Mouse (Mus musculus): ENCODE data around the gene Nr5a2.

Nr5a2 gene

DNA sequence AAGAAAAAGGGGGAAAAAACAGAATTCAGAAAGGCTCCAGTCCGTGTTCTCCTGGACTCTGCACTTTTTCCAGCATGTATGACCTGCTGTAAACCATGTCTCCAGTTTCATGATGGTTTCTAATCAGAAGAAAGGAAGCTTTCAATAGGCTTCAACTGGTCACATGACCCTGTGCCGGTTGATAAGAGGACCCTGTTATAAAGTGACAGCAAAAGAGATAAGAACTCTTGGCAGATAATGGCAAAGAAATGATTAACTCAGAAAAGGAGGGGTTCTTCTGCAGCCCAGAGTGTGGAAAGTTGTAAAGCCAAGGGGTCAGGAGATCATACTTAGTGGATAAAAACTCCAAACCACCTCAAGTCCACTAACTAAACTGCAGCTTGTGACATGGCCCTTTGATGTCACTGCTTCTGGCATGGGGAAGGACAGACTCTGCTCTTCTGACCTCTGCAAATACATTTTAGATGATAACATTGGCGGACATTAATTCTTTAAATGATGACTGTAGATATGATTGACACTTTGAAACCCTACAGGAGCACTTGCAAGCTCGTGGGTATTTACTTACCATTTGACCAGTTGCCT, at the start of gene Nr5a2:
Nr5a2 (minus strand) TSS at position 21 of the 585 bp plus-strand sequence.
- DNase-seq (ENCODE audit: low read depth, low spot score), result no peak

GRCm38 (mm10) chr1:137008726-137009239, 48.5 kb upstream of the Nr5a2 start:
- DNase-seq (ENCODE audit: low read depth, low spot score), result no peak

GRCm38 (mm10) chr1:137003816-137004215, 43.6 kb upstream of the Nr5a2 start:
- DNase-seq (ENCODE audit: low read depth, low spot score), result peak; percentile 13

- no peak for DNase-seq (ENCODE audit: low read depth, low spot score)
These were observed 42.9 kb upstream of the Nr5a2 start for GRCm38 (mm10) chr1:137003144-137003543.

GRCm38 (mm10) chr1:136991762-136992352, 31.6 kb upstream of the Nr5a2 start:
- no peak for DNase-seq (ENCODE audit: low read depth, low spot score)

DNA sequence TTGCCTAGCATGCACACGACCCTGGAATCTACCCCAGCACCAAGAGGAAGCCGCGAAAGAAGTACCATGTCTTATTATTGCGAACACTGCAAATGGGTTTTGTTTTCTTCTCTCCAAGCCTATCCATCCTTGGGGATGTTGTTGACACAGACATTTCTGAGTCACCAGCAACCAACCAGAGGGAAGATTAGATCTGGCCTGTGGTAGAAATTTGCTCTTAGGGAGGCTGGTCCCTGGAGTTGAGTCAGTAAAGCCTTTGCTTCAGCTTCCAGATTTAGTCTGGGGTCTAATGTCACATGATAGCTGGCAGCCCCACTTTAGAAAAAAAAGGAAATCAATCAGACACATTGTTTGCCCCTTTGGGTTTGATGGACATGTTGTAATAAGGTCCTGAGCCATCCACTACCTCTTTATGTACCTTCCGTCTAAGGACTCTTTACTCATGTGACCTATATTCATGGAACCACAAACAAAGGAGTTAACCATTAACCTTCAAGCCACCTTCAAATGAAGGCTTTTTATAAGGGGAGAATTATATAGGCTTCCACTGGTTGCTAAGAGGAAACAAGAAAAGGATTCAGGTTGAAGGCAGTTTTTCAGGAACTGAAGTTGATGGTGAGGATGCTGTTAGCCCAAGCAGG, 20.1 kb upstream of the Nr5a2 start:
- DNase-seq (ENCODE audit: low read depth, low spot score), result no peak

DNA sequence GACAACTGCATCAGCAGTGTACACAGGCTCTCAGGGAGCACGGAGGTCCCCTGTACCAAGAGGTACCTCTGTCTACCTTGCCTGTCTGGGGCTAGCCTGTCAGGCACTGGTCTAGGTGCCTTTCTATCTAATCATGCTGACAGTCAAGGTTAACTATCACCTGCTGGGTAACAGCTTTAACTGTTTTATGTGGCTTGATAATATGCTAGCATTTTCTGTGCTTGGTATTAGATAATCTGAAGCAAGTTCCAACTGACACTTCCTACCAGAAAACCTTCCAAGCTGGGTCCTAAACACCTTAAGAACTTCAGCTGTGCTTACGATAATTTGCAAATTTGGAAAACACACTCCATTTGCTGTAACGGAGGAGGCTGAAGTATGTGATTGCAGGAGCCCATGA, 17.6 kb upstream of the Nr5a2 start:
- no peak for DNase-seq (ENCODE audit: low read depth, low spot score)

DNA sequence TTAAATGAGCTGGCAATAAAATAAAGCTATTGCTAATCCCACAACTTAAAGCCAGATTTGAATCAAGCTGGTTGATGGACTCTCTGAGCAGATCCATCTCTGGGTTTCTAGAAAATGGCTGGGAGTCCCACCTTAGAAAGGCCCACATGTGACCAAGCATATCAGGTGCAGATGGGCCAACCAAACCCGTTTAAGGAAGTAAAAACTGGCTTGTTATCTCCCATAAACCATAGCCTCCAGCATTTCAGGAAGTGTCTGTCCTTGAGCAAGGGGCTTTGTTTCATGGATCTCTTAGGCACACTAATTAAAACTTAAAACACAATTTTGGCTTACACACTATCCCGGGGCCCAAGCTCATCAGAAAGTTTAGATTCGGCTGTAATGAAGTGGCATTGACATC, 13.8 kb upstream of the Nr5a2 start:
- no peak for DNase-seq (ENCODE audit: low read depth, low spot score)

DNA sequence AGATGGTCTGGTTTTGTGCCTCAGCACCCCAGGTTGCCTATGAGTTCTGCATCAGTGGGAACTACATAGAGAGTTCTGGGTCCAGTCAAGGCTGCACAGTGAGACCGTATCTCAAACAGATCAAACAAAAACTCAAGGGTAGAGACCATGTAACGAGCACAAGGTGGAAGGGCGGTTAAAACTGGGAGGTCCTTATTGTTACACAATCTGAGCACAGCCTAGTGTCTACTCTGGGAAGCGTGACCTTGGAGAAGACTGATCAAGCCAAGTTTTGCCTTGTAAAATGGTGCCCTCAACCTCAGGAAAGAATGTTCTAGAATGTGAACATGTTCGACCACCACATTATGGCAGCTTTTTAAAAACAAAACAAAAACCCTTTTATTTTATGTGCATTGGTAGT, 12.8 kb upstream of the Nr5a2 start:
- no peak for DNase-seq (ENCODE audit: low read depth, low spot score)

DNA sequence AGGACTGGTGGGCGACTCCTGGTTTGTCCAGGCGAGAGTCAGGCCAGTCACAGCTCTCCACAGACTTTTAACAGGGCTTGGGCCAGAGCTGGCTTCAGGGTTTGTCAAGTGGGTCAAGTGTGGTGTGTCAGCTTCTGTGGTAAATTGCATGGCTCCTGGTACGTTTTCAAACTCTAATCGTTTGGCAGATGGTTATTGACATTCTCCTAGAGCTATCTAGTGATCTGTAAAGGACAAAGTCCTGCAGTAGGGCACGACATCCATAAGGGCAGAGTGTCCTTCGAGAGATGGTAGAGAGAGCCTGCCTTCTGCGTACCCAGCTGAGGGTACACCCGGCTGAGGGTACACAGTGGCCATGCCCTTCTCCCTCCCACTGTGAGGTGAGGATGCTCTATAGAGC, 10.7 kb upstream of the Nr5a2 start:
- DNase-seq (ENCODE audit: low read depth, low spot score), result no peak

GRCm38 (mm10) chr1:136966728-136967386, 6.6 kb upstream of the Nr5a2 start:
- DNase-seq (ENCODE audit: low read depth, low spot score), result no peak

- DNase-seq (ENCODE audit: low read depth, low spot score), result no peak
These were observed 757 bp downstream of the Nr5a2 start for GRCm38 (mm10) chr1:136959491-136959890.

- DNase-seq (ENCODE audit: low read depth, low spot score), result no peak
These were observed 1.6 kb downstream of the Nr5a2 start for GRCm38 (mm10) chr1:136958666-136959065.

GRCm38 (mm10) chr1:136958185-136958584, 2.1 kb downstream of the Nr5a2 start:
- no peak for DNase-seq (ENCODE audit: low read depth, low spot score)

DNA sequence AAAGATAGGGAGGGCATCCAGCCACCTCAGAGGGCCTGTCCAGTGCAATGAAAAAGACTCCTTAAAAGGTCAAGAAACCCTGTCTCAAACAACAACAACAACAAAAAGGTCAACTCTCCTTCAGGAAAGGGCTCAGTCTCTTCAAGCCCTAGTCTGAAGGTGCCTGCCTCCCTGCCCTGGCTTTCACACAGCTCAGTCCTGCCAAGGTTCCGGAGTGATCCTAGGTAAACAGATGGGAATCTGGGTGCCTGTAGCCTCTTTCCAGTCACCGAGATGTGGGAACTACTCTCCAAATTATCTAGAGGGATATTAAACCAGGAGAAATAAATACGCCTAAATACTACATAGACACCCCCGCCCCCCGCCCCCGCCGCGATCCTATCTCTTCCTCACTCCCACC, 2.6 kb downstream of the Nr5a2 start:
- DNase-seq (ENCODE audit: low read depth, low spot score), result no peak

- DNase-seq (ENCODE audit: low read depth, low spot score), result no peak
These were observed 6.1 kb downstream of the Nr5a2 start for GRCm38 (mm10) chr1:136954108-136954494.

GRCm38 (mm10) chr1:136953444-136954107, 6.7 kb downstream of the Nr5a2 start:
- peak; percentile 60 for DNase-seq (ENCODE audit: low read depth, low spot score)

GRCm38 (mm10) chr1:136952609-136953311, 7.5 kb downstream of the Nr5a2 start:
- no peak for DNase-seq (ENCODE audit: low read depth, low spot score)

- DNase-seq (ENCODE audit: low read depth, low spot score), result no peak
These were observed 8.2 kb downstream of the Nr5a2 start for GRCm38 (mm10) chr1:136951946-136952531.

- no peak for DNase-seq (ENCODE audit: low read depth, low spot score)
These were observed 9.0 kb downstream of the Nr5a2 start for GRCm38 (mm10) chr1:136951155-136951650.

DNA sequence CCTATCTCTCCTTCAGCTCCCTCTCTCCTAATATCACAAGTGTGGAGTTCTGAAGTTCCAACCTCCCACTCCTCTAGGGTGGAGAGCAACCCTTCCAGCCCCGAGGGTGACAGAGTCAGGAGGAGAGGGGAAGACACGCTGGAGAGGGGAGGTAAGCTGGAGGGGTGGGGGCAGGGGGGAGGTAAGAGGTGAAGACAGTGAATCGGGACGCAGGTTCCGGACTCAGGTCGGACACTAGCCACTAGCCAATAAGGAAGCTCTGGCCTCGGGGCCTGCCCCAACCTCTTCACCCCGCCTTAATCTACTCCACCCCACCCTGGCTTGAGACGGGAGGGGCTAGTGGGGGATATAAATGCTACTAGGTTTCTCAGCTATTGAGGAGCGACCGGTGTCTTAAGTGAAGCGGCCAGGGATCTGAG, 10.9 kb downstream of the Nr5a2 start:
- no peak for DNase-seq (ENCODE audit: low read depth, low spot score)
